Mouse (Mus musculus): Measurements from ENCODE around the gene Klhdc3.

The Klhdc3 gene

GRCm38 (mm10) chr17:46702100-46702499 lies 21.4 kb upstream of the Klhdc3 start:
- in situ Hi-C loops (cut with MseI, MboI), result no loop called here

GRCm38 (mm10) chr17:46701489-46701888 lies 20.8 kb upstream of the Klhdc3 start:
- in situ Hi-C loops (cut with MseI, MboI), result no loop called here

- in situ Hi-C loops (cut with MseI, MboI), result no loop called here
These were observed 19.2 kb upstream of the Klhdc3 start for GRCm38 (mm10) chr17:46699912-46700311.

GRCm38 (mm10) chr17:46699245-46699644 lies 18.5 kb upstream of the Klhdc3 start:
- in situ Hi-C loops (cut with MseI, MboI), result no loop called here

DNA sequence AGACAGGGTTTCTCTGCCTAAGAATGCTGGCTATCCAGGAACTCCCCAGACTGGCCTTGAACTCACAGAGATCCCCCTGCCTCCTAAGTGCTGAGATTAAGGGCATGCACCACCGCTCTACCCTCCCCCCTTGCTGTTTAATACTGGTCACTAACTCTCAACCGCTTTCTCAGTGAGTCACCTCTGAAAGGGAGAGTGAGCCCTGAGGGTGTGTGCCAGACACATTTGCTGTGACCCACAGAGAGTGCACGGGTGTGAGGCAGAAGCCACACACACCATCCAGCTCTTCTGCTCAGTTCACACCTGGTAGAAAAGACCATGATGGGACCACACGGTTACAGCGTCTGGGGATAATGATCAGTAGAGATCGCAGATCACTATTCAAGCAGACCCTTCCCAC lies 17.8 kb upstream of the Klhdc3 start:
- in situ Hi-C loops (cut with MseI, MboI), result no loop called here

DNA sequence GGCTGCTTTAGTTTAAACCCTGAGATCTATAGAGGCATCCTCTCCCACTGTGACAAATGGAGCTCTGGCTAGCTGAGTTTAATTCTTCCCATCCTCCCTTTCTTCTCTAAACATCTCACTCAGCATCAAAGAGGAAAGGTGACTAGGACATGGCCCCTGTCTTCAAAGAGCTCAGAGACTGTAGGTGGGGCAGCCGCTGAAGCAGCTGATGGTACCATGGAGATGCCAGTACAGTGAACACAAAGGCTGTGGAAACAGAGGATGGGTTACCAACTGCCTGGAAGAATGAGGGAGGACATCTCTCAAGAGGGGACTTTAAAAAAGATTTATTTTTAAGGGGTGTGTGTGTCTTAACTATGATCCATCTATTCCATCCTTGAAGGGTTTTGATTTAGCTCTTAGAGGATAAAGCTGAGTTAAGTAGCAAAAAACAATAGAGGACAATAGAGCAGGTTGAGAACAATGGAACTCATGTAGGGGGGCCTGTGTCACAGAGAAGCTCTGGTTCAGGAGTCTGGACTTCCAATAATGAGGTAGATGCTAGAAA lies 13.9 kb upstream of the Klhdc3 start:
- in situ Hi-C loops (cut with MseI, MboI), result no loop called here

- in situ Hi-C loops (cut with MseI, MboI), result no loop called here
These were observed 10.7 kb upstream of the Klhdc3 start for GRCm38 (mm10) chr17:46691390-46691789.

GRCm38 (mm10) chr17:46690665-46691064 lies 10.0 kb upstream of the Klhdc3 start:
- in situ Hi-C loops (cut with MseI, MboI), result no loop called here

GRCm38 (mm10) chr17:46685913-46686312 lies 5.2 kb upstream of the Klhdc3 start:
- in situ Hi-C loops (cut with MseI, MboI), result no loop called here

DNA sequence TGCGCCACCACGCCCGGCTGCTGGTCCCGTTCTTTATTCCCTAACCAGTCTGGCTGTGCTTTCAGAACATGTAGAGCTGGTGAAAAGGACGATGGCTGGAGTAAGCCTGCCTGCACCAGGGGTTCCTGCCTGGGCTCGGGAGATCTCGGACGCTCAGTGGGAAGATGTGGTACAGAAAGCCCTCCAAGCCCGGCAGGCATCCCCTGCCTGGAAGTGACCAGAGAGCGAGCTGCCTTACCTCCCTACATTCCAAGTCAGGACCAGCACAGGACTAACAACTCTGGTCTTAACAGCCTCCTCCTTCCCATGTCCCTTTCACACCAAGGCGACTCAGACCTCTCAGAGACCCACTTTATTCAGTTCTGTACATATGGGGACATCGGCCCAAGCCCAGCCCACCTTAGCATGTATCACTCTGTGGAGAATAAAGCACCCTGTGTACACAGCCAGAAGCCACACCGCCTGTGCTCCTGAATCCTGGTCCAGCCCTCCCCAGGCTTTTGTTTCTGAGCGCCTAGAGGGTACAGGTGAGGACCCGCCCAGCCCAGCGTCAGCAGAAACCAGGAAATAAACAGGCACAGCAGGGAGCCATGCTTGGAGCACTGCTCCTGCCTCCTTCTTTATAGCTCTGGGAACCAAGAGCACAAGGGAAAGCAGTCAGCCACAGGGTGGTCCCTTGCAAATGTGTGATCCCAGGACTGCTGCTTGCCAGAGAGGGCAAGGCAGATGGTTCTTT lies 2.1 kb upstream of the Klhdc3 start:
- in situ Hi-C loops (cut with MseI, MboI), result no loop called here

DNA sequence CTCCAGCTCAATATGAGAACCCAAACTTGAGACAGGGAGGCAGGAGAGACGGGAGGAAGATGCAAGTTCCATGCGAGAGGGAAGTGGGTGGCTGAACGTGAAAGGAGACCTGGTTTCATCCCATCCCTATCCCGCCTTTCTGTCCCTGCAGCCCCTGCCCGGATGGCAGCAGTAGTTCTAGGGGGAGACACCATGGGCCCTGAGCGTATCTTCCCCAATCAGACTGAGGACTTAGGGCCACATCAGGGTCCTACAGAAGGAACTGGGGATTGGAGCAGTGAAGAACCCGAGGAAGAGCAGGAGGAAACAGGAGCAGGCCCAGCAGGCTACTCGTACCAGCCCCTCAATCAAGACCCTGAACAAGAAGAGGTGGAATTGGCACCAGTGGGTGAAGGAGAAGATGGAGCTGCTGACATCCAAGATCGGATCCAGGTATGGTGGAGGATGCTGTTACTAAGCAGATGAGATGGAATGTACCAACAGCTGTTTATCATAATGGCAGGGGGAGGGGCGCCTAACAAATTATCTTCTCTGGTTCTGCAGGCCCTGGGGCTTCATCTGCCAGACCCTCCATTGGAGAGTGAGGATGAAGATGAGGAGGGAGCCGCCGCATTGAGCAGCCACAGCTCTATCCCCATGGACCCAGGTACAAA lies 878 bp upstream of the Klhdc3 start:
- in situ Hi-C loops (cut with MseI, MboI), result no loop called here

GRCm38 (mm10) chr17:46679843-46680759 lies 613 bp downstream of the Klhdc3 start:
- in situ Hi-C loops (cut with MseI, MboI), result no loop called here

- in situ Hi-C loops (cut with MseI, MboI), result no loop called here
These were observed 1.8 kb downstream of the Klhdc3 start for GRCm38 (mm10) chr17:46678911-46679310.

- in situ Hi-C loops (cut with MseI, MboI), result no loop called here
These were observed 2.3 kb downstream of the Klhdc3 start, which contains the start of gene Mea1 for GRCm38 (mm10) chr17:46678416-46678815. Gene Mea1 (plus strand): TSS chr17:46678793.

GRCm38 (mm10) chr17:46674530-46675283 lies 6.0 kb downstream of the Klhdc3 start:
- in situ Hi-C loops (cut with MseI, MboI), result no loop called here

GRCm38 (mm10) chr17:46673850-46674529 lies 6.7 kb downstream of the Klhdc3 start, which contains the start of gene Rrp36:
Gene Rrp36 (minus strand): TSS chr17:46674352.
- in situ Hi-C loops (cut with MseI, MboI), result no loop called here

- in situ Hi-C loops (cut with MseI, MboI), result no loop called here
These were observed 10.8 kb downstream of the Klhdc3 start for GRCm38 (mm10) chr17:46669911-46670310.

- in situ Hi-C loops (cut with MseI, MboI), result no loop called here
These were observed 13.0 kb downstream of the Klhdc3 start for GRCm38 (mm10) chr17:46667712-46668111.

DNA sequence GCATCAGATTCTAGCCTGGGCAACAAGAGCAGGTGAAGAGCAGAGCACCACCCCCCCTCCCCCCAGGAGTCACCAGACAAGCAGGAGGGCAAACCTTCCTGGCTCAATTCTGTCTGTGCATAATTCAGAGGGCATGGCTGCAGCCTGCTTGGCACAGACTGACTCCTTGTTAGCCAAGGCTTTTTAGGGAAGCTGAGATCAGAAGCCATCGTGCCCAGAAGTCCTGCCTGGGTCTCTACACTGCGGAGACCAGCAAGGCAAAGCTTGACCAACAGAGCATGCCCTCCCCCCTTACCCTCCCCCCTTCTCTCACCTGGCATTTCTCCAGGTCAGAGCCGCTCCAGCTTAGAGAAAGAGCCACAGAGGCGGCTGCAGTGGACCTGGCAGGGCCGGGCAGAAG lies 18.0 kb downstream of the Klhdc3 start:
- in situ Hi-C loops (cut with MseI, MboI), result no loop called here

DNA sequence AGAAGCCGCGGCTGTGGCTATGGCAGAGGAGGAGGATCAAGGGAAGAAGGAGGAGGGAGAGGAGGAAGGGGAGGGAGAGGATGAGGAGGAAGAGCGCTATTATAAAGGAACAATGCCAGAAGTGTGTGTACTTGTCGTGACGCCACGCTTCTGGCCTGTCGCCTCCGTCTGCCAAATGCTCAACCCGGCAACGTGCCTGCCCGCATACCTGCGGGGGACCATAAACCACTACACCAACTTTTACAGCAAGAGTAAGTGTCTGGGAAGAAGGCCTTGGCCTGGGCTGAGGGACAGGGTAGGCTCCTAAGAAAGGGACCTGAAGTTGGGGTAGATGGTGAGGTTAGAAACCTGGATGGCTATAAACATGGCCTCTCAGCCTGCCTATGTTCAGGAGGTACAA lies 18.7 kb downstream of the Klhdc3 start:
- in situ Hi-C loops (cut with MseI, MboI), result no loop called here

DNA sequence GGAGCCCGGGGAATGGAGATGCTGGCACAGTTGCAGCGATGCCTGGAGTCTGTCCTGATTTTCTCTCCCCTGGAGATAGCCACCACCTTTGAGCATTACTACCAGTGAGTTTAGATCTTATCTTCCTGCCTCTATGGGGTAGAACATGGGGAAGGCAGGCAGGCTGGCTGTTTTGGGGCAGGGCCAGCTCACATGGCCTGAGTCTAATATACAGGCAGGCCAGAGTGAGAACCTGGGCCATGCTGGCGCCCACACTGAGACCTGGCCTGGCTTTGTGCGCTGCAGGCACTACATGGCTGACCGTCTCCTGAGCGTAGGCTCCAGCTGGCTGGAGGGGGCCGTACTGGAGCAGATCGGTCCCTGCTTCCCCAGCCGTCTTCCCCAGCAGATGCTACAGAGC lies 19.4 kb downstream of the Klhdc3 start:
- in situ Hi-C loops (cut with MseI, MboI), result no loop called here

Data from mouse trophoblast stem cell (cell line).